Mouse (Mus musculus) kidney, adult 9 months (tissue): ENCODE data around the gene Nhlrc2.

Experiments
- DNase-seq: peaks from one replicate; pipeline ENCODE4 v3.0.0; 2022

Nhlrc2 gene

GRCm38 (mm10) chr19:56631017-56631416 lies 83.0 kb downstream of the Nhlrc2 start:
- no peak for DNase-seq

DNA sequence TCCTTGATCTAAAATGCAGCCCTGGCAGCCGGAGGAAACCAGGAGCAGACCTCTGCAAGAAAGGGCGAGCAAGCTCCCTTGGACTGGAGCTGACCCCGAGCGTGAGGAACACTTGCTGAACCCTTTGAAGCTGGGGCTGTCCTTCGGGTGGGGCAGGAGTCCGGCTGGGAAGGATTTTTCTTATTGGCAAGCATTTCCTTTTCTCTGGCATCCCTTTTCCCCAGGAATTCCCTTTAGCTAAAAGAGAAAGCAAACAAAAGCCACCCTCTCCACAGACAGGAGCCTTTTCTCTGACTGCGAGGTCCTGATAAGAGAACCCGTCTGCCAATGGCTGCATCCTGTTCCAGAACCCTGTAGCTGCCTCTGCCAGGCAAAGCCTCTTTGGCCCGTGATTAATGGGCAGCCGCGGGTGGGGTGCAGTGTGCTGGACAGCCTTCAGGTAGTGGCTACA lies 83.4 kb downstream of the Nhlrc2 start:
- peak; percentile 69 for DNase-seq

GRCm38 (mm10) chr19:56637035-56637683 lies 89.1 kb downstream of the Nhlrc2 start:
- DNase-seq: no peak

GRCm38 (mm10) chr19:56637684-56638049 lies 89.6 kb downstream of the Nhlrc2 start:
- DNase-seq: no peak

DNA sequence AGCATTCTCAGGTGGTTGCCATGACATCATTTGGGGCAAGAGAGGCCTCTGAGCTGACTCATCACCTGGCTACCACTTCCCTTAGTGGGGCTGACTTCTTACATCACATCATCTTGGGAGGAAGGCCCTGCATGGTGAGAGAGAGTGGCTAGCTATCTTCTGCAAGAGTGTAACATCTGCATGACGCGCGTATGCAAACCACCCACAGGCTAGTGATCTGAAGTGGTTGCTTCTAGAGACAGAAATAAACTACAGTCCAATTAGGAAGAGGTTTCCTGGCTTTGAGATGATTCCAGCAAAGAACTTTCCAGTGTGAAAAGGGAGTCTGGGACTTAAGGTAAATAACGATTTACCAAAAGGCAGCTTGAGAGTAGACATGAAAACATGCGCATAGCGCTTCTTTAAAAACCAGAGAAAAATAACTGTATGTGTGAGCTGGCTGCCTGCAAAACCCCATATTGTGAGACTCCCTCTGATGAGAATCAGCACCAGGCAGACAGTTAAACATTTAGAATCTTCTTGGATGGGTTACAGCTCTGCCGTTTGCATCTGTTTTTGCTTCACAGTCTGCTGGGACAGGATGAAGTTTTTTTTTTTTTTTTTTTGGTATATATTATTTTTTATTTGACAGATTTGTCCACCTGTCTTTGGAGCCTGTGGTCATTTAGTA lies 99.5 kb downstream of the Nhlrc2 start:
- DNase-seq: no peak

DNA sequence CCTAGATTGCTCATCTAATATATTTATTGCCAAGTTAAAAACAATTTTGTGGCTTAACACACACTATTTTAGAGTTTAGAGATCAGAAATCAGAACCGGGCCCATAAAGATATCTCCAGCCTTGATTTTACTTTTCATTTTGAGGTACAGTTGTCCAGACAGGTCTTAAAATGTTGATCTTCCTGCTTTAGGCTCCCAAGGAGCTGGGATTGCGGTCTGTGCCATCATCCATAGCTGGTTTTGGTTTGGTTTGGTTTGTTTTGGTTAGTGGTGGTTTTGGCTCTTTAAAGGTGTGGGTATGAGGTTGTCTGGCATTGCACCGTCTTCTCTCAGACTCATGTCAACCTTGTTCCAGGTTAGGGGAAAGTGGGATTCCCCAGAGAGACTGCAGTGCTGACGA lies 103.2 kb downstream of the Nhlrc2 start:
- DNase-seq: no peak

- DNase-seq: peak; percentile 88
Observed at GRCm38 (mm10) chr19:56652034-56652962, 104.2 kb downstream of the Nhlrc2 start.
